Mouse (Mus musculus) C2C12 (cell line): Measurements from ENCODE around the gene Dst. TPM values are rescaled to one million over a fixed set of nuclear protein-coding genes. Genes with fewer than 3 reads are reported as not detected.

Source experiments
- H3K27me3 ChIP-seq: one replicate; pipeline ENCODE4 v1.6.1; 2011; ENCODE audit not compliant: control insufficient read depth, insufficient read depth, insufficient read length
- H3K36me3 ChIP-seq: one replicate; pipeline ENCODE4 v1.6.1; 2011; ENCODE audit not compliant: control insufficient read depth, insufficient read depth
- H3K4me3 ChIP-seq: one replicate; pipeline ENCODE4 v1.5.1; 2011; ENCODE audit warnings: mild to moderate bottlenecking, control low read depth; ENCODE audit not compliant: poor library complexity, insufficient read depth, severe bottlenecking
- H3K79me2 ChIP-seq: one replicate; pipeline ENCODE4 v1.6.1; 2011; ENCODE audit not compliant: control insufficient read depth, insufficient read depth
- H3K79me3 ChIP-seq: one replicate; pipeline ENCODE4 v1.6.1; 2011; ENCODE audit warnings: low read depth, control low read depth
- H3ac ChIP-seq: one replicate; pipeline ENCODE3; 2011; ENCODE audit warnings: low read depth; ENCODE audit not compliant: control insufficient read depth, insufficient read length
- CEBPB ChIP-seq: IDR thresholded peaks from one replicate; pipeline ENCODE4 v1.6.1; 2011; ENCODE audit warnings: low read depth, mild to moderate bottlenecking, control low read depth, moderate library complexity
- CTCF ChIP-seq: IDR thresholded peaks from one replicate; pipeline ENCODE4 v1.5.1; 2011; ENCODE audit not compliant: control insufficient read depth, insufficient read depth, insufficient read length
- FOSL1 ChIP-seq: IDR thresholded peaks from one replicate; pipeline ENCODE4 v1.8.0; 2011; ENCODE audit warnings: mild to moderate bottlenecking, low read length; ENCODE audit not compliant: poor library complexity, insufficient read depth, severe bottlenecking
- MAX ChIP-seq: IDR thresholded peaks from one replicate; pipeline ENCODE4 v1.6.1; 2011; ENCODE audit warnings: mild to moderate bottlenecking, control low read depth
- MYOD1 ChIP-seq: IDR thresholded peaks from one replicate; pipeline ENCODE4 v1.6.1; 2011; ENCODE audit warnings: low read depth; ENCODE audit not compliant: control insufficient read depth, insufficient read length
- MYOG ChIP-seq: IDR thresholded peaks from one replicate; pipeline ENCODE4 v1.6.1; 2011; ENCODE audit not compliant: control insufficient read depth, insufficient read length; ENCODE audit errors: extremely low read depth
- USF1 ChIP-seq: IDR thresholded peaks from one replicate; pipeline ENCODE4 v1.6.1; 2011; ENCODE audit warnings: low read depth, mild to moderate bottlenecking, control low read depth, moderate library complexity
- polyA plus RNA-seq: library from polyadenylated mRNA; unstranded; fragments of >200 nt; fragmentation: generic; extraction: Trizol; gene quantifications from one replicate; pipeline ENCODE4 v1.2.1, GENCODE M21; 2012; ENCODE audit warnings: missing spikeins

Dst gene
- polyA plus RNA-seq, 1 experiment, result 26.5 TPM

GRCm38 (mm10) chr1:34148039-34148438, 240.0 kb downstream of the Dst start:
- TF ChIP-seq CEBPB (peak; percentile 85), USF1 (no peak)
- no peaks in the 10 kb centered on the region for H3K27me3 ChIP-seq
- no peak overlapping the region for H3K4me3 ChIP-seq
- H3K36me3 ChIP-seq, result peaks cover 22% of the 10 kb centered on the region
- H3K79me3 ChIP-seq, result peaks cover 26% of the 10 kb centered on the region
- peaks cover 66% of the 10 kb centered on the region for H3K79me2 ChIP-seq
- H3ac ChIP-seq, result no peak overlapping the region

- Histone ChIP-seq H3K79me2 (peaks cover 57% of the 10 kb centered on the region), H3K27me3 (no peaks in the 10 kb centered on the region), H3ac (no peak overlapping the region), H3K36me3 (peaks cover 32% of the 10 kb centered on the region), H3K79me3 (peaks cover 20% of the 10 kb centered on the region), H3K4me3 (no peak overlapping the region)
- TF ChIP-seq MYOD1, result peak; percentile 87
- no peak for TF ChIP-seq FOSL1
Observed at GRCm38 (mm10) chr1:34150416-34151093, 242.5 kb downstream of the Dst start.

- Histone ChIP-seq H3K27me3 (no peaks in the 10 kb centered on the region), H3K36me3 (peaks cover 38% of the 10 kb centered on the region), H3K4me3 (no peak overlapping the region), H3ac (no peak overlapping the region), H3K79me2 (peaks cover 49% of the 10 kb centered on the region), H3K79me3 (peaks cover 16% of the 10 kb centered on the region)
- no peak for TF ChIP-seq MAX
- no peak for TF ChIP-seq MYOD1
- no peak for TF ChIP-seq MYOG
- TF ChIP-seq USF1, result no peak
- TF ChIP-seq CTCF, result no peak
- TF ChIP-seq CEBPB, result no peak
- TF ChIP-seq FOSL1, result no peak
Observed at GRCm38 (mm10) chr1:34152683-34153082, 244.7 kb downstream of the Dst start.

- peaks cover 52% of the 10 kb centered on the region for H3K36me3 ChIP-seq
- no peak overlapping the region for H3K4me3 ChIP-seq
- no peak overlapping the region for H3ac ChIP-seq
- TF ChIP-seq CTCF (no peak), MAX (no peak)
- H3K79me2 ChIP-seq, result peaks cover 27% of the 10 kb centered on the region
- peaks cover 3% of the 10 kb centered on the region for H3K79me3 ChIP-seq
- no peaks in the 10 kb centered on the region for H3K27me3 ChIP-seq
Observed at GRCm38 (mm10) chr1:34156058-34156457, 248.0 kb downstream of the Dst start.

- TF ChIP-seq MYOG (no peak), CTCF (no peak), FOSL1 (no peak), CEBPB (no peak), MAX (no peak), USF1 (no peak), MYOD1 (no peak)
- H3K79me2 ChIP-seq, result peaks cover 11% of the 10 kb centered on the region
- peaks cover 47% of the 10 kb centered on the region for H3K36me3 ChIP-seq
- H3K4me3 ChIP-seq, result no peak overlapping the region
- H3K27me3 ChIP-seq, result no peaks in the 10 kb centered on the region
- H3K79me3 ChIP-seq, result no peaks in the 10 kb centered on the region
- no peak overlapping the region for H3ac ChIP-seq
Observed at GRCm38 (mm10) chr1:34157702-34158101, 249.7 kb downstream of the Dst start.

- Histone ChIP-seq H3K79me3 (no peaks in the 10 kb centered on the region), H3K79me2 (peaks cover 6% of the 10 kb centered on the region), H3K4me3 (no peak overlapping the region), H3K36me3 (peaks cover 39% of the 10 kb centered on the region), H3ac (no peak overlapping the region), H3K27me3 (no peaks in the 10 kb centered on the region)
- TF ChIP-seq MYOG, result no peak
- no peak for TF ChIP-seq MYOD1
- no peak for TF ChIP-seq FOSL1
- no peak for TF ChIP-seq USF1
- TF ChIP-seq MAX, result no peak
- no peak for TF ChIP-seq CTCF
- TF ChIP-seq CEBPB, result no peak
Observed at GRCm38 (mm10) chr1:34158822-34159221, 250.8 kb downstream of the Dst start.

GRCm38 (mm10) chr1:34159898-34160297, 251.9 kb downstream of the Dst start:
- Histone ChIP-seq H3K36me3 (peaks cover 41% of the 10 kb centered on the region), H3K79me3 (no peaks in the 10 kb centered on the region), H3K79me2 (no peaks in the 10 kb centered on the region), H3ac (no peak overlapping the region), H3K4me3 (no peak overlapping the region), H3K27me3 (no peaks in the 10 kb centered on the region)
- TF ChIP-seq MYOD1, result no peak
- TF ChIP-seq CTCF, result no peak
- TF ChIP-seq MYOG, result no peak
- TF ChIP-seq MAX, result no peak
- no peak for TF ChIP-seq USF1
- no peak for TF ChIP-seq CEBPB
- no peak for TF ChIP-seq FOSL1
